Mouse (Mus musculus): ENCODE measurements around the gene Fbxo42.
"Not testable (repeated sequence)": the region's sequence is repeated elsewhere in the genome, so short reads cannot be mapped to it uniquely, and the experiment has no call there.

Fbxo42 gene

GRCm38 (mm10) chr4:141137740-141138139, 10.0 kb upstream of the Fbxo42 start:
- not testable (repeated sequence) for DNase-seq

GRCm38 (mm10) chr4:141138425-141139115, 9.1 kb upstream of the Fbxo42 start:
- DNase-seq = no peak

GRCm38 (mm10) chr4:141139116-141139970, 8.4 kb upstream of the Fbxo42 start, which contains the start of gene Szrd1:
Szrd1 (minus strand) TSS chr4:141139775.
- DNase-seq = peak; percentile 98 to 100

GRCm38 (mm10) chr4:141140354-141140753, 7.4 kb upstream of the Fbxo42 start:
- DNase-seq = not testable (repeated sequence)

GRCm38 (mm10) chr4:141140967-141141366, 6.7 kb upstream of the Fbxo42 start:
- DNase-seq = no peak

- peak; percentile 78 to 82 for DNase-seq
Measured at GRCm38 (mm10) chr4:141142285-141142811, 5.4 kb upstream of the Fbxo42 start.

GRCm38 (mm10) chr4:141145124-141145523, 2.6 kb upstream of the Fbxo42 start:
- DNase-seq = not testable (repeated sequence)

GRCm38 (mm10) chr4:141146491-141147033, 1.2 kb upstream of the Fbxo42 start:
- no peak for DNase-seq

GRCm38 (mm10) chr4:141148009-141148801, 492 bp downstream of the Fbxo42 start:
- DNase-seq = peak in 1 of 2 experiments; percentile 34

GRCm38 (mm10) chr4:141149116-141149515, 1.4 kb downstream of the Fbxo42 start:
- no peak for DNase-seq

GRCm38 (mm10) chr4:141157485-141157884, 9.8 kb downstream of the Fbxo42 start:
- no peak for DNase-seq

- DNase-seq = no peak
Measured at GRCm38 (mm10) chr4:141158609-141159008, 10.9 kb downstream of the Fbxo42 start.

GRCm38 (mm10) chr4:141159093-141159492, 11.4 kb downstream of the Fbxo42 start:
- no peak for DNase-seq

- no peak for DNase-seq
Measured at GRCm38 (mm10) chr4:141159666-141160065, 12.0 kb downstream of the Fbxo42 start.

- no peak for DNase-seq
Measured at GRCm38 (mm10) chr4:141160193-141160592, 12.5 kb downstream of the Fbxo42 start.

- DNase-seq = no peak
Measured at GRCm38 (mm10) chr4:141161699-141162208, 14.0 kb downstream of the Fbxo42 start.

GRCm38 (mm10) chr4:141163729-141164128, 16.0 kb downstream of the Fbxo42 start:
- DNase-seq = no peak

GRCm38 (mm10) chr4:141165744-141166292, 18.1 kb downstream of the Fbxo42 start:
- no peak for DNase-seq

GRCm38 (mm10) chr4:141167156-141167555, 19.4 kb downstream of the Fbxo42 start:
- DNase-seq = no peak

GRCm38 (mm10) chr4:141172121-141172520, 24.4 kb downstream of the Fbxo42 start:
- DNase-seq = no peak

- no peak for DNase-seq
Measured at GRCm38 (mm10) chr4:141175783-141176182, 28.1 kb downstream of the Fbxo42 start.

- DNase-seq = no peak
Measured at GRCm38 (mm10) chr4:141176328-141176838, 28.7 kb downstream of the Fbxo42 start.
